Mouse (Mus musculus) kidney, embryonic 14.5 days (tissue): Measurements from ENCODE around the gene Prss46. TPM values are rescaled to one million over a fixed set of nuclear protein-coding genes. Genes with fewer than 3 reads are reported as not detected.

Experiments
- ATAC-seq: fragments of 200-750 bp; cut with Nextera tagmentation; 2 replicates; pipeline ENCODE4 v1.8.0; 2017; ENCODE audit warnings: moderate number of reproducible peaks, mild to moderate bottlenecking, moderate TSS enrichment, moderate library complexity; ENCODE audit not compliant: low FRiP score, low TSS enrichment
- H3K27ac ChIP-seq: fragments of 300-500 bp; sonication (generic); 2 replicates; pipeline ENCODE4 v1.5.1; 2014; ENCODE audit warnings: low read depth, mild to moderate bottlenecking, low read length, moderate library complexity, mixed read lengths
- H3K27me3 ChIP-seq: fragments of 300-500 bp; sonication (generic); 2 replicates; pipeline ENCODE4 v1.6.1; 2014; ENCODE audit warnings: mild to moderate bottlenecking, low read length; ENCODE audit not compliant: control insufficient read depth, insufficient read depth
- H3K36me3 ChIP-seq: fragments of 300-500 bp; sonication (generic); 2 replicates; pipeline ENCODE4 v1.6.1; 2014; ENCODE audit warnings: low read length, mixed read lengths; ENCODE audit not compliant: control insufficient read depth, insufficient read depth
- H3K4me1 ChIP-seq: fragments of 300-500 bp; sonication (generic); 2 replicates; pipeline ENCODE4 v1.6.1; 2014; ENCODE audit warnings: low read length, mixed read lengths; ENCODE audit not compliant: control insufficient read depth, insufficient read depth
- H3K4me2 ChIP-seq: fragments of 300-500 bp; sonication (generic); replicated peaks from 2 replicates; pipeline ENCODE4 v1.6.1; 2014; ENCODE audit warnings: low read depth, mild to moderate bottlenecking, low read length
- H3K4me3 ChIP-seq: fragments of 300-500 bp; sonication (generic); 2 replicates; pipeline ENCODE4 v1.5.1; 2014; ENCODE audit warnings: mild to moderate bottlenecking, low read length
- H3K9ac ChIP-seq: fragments of 300-500 bp; sonication (generic); 2 replicates; pipeline ENCODE4 v1.6.1; 2014; ENCODE audit warnings: low read depth, mild to moderate bottlenecking, low read length, moderate library complexity
- H3K9me3 ChIP-seq: fragments of 300-500 bp; sonication (generic); 2 replicates; pipeline ENCODE4 v1.6.1; 2016; ENCODE audit warnings: low read length; ENCODE audit not compliant: control insufficient read depth
- WGBS: fragments of 180-500 bp; shearing (Covaris S2); extraction: QIAGEN DNeasy Blood & Tissue Kit; methylation state at CpG from one replicate; pipeline ENCODE4 v1.1.7; 2014; 5-methylcytosine and 5-hydroxymethylcytosine counted together
- polyA plus RNA-seq: library from polyadenylated mRNA; unstranded; fragments of >200 nt; fragmentation: Nextera tagmentation; extraction: Ambion mirVana; gene quantifications from 2 replicates; pipeline ENCODE4 v1.2.1, GENCODE M21; 2014

The Prss46 gene
- polyA plus RNA-seq, 1 experiment from 2014 or later = not detected

- Histone ChIP-seq H3K9me3 (no peaks in the 10 kb centered on the region), H3K4me3 (no peak overlapping the region), H3K27ac (no peak overlapping the region), H3K4me1 (peaks cover 11% of the 10 kb centered on the region; the same call in 1 of the 2 replicates), H3K9ac (no peak overlapping the region), H3K36me3 (no peaks in the 10 kb centered on the region), H3K4me2 (no peak overlapping the region), H3K27me3 (no peaks in the 10 kb centered on the region)
- 65% methylated on average over 9 of the region's 9 CpGs for WGBS
- no peak for ATAC-seq
Measured at GRCm38 (mm10) chr9:110887388-110888303, 43.3 kb downstream of the Prss46 start.

DNA sequence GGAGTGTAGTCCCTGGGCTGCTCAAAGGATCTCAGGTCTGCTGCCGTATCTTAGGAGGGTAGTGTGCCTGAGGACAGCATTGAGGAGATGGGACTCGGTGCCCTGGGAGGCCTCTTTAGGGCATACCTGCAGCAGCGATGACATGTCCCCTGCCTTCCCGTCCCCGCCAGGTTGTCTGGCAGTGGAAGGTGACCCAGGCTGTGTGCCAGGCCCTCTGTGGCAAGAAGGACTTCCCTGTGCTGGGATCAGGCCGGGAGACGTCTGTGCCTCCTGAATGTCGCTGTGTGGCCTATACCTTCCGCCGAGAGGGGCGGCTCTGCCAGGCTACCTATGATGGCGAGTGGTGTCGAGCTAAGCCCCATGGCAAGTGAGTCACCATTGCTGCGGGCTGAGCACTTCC lies 44.6 kb downstream of the Prss46 start:
- WGBS = 95% methylated on average over 14 of the region's 14 CpGs
- H3K4me1 ChIP-seq = peaks cover 11% of the 10 kb centered on the region; the same call in 1 of the 2 replicates
- H3K4me2 ChIP-seq = no peak overlapping the region
- H3K27ac ChIP-seq = no peak overlapping the region
- ATAC-seq = no peak
- no peak overlapping the region for H3K9ac ChIP-seq
- H3K27me3 ChIP-seq = no peaks in the 10 kb centered on the region
- no peaks in the 10 kb centered on the region for H3K36me3 ChIP-seq
- H3K4me3 ChIP-seq = no peak overlapping the region
- H3K9me3 ChIP-seq = no peaks in the 10 kb centered on the region

DNA sequence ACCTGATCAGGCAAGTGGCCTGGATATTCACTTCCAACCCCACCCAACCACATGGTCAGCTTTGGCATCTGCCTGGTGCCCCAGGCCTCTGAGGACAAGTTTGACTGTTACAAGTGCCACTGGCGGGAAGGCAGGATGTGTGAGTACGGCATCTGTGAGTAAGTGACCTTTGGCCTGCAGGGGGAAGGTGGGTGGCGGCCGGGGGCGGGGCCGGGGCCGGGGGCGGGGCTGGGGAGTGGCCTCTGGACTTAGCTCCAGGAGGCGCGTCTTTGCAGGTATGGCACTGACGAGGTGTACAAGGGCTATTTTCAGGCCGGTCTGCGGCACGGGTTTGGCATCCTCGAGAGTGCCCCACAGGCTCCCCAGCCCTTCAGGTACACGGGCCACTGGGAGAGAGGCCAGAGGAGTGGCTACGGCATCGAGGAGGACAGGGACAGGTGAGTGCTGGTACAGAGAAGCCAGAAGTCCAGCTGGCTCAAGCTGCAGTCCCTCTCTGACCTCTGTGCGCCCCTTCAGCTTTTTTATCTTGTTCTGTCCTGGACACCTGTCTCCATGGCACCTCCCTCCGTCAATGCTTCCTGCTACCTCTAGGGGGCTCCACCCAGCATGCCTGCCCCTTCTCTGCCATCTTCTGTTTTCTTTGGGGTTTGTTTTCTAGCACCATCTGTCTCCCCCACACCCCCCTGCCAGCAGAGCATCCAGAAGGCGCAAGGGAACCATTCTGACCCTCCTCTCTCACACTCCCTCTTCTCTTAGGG lies 45.9 kb downstream of the Prss46 start:
- ATAC-seq = no peak
- 0 out of 2 replicates have a peak overlapping the region, but pooled peaks have one; percentile 31 for H3K9ac ChIP-seq
- no peaks in the 10 kb centered on the region for H3K9me3 ChIP-seq
- no peak overlapping the region; the same call in 1 of the 2 replicates for H3K4me2 ChIP-seq
- H3K27me3 ChIP-seq = no peaks in the 10 kb centered on the region
- H3K4me3 ChIP-seq = no peak overlapping the region
- peaks cover 11% of the 10 kb centered on the region; the same call in 1 of the 2 replicates for H3K4me1 ChIP-seq
- no peaks in the 10 kb centered on the region for H3K36me3 ChIP-seq
- no peak overlapping the region for H3K27ac ChIP-seq
- WGBS = 12% methylated on average over 20 of the region's 21 CpGs

DNA sequence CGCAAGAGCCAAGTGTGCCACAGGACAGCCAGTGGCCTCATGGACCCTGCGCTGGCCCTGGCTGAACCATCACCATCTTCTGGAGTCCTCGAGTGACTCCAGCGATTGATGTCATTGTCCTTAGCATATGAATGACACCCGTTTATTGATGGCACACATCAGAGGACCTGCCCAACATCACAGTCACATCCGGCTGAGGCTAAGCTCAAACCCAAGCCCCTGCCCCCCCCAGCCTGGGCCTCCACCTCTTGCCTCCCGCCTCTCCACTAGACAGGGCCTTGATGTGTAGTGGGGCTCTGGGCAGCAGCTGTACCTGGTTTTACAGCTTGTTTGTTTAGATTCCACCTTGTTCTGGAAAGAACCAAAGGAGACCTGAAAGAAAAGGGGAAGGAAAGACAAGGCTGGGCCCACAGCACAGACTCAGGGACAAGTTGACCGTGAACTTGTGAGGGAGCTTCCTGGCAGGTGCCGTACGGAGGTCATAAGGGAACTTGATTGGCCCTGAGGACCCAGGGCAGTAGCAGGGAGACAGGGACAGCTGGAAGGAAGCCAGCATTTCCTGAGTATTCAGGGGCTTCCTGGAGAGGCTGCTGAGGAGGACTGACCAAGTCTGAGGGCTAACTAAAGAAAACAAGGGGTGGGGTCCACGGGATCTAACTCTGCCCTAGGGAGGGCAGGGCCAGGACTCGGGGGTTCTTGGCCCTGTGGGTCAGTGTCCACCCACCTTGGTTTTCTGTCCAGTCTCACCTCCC lies 46.9 kb downstream of the Prss46 start:
- WGBS = 72% methylated on average over 12 of the region's 12 CpGs
- ATAC-seq = no peak
- no peak overlapping the region for H3K4me2 ChIP-seq
- no peaks in the 10 kb centered on the region for H3K27me3 ChIP-seq
- H3K9ac ChIP-seq = no peak overlapping the region
- H3K27ac ChIP-seq = no peak overlapping the region
- H3K36me3 ChIP-seq = no peaks in the 10 kb centered on the region
- no peak overlapping the region for H3K4me3 ChIP-seq
- H3K9me3 ChIP-seq = no peaks in the 10 kb centered on the region
- H3K4me1 ChIP-seq = peaks cover 17% of the 10 kb centered on the region

DNA sequence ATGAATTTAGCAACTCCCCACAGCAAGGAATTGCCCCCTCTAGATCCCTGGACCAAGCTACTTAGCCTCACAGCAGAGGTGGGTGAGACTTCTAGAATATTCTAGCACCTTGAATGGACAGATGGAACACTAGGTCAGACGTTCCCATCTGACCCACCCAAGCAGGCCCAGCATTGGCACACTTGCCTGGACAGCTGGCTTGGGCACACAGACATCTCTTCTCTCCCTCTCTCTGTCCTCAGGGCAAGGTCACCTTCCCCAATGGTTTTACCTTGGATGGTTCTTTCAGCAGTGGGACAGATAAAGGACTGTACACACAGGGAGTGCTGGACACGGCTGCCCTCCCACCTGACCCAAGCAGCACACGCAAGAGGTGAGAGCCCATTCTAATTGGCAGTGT lies 48.2 kb downstream of the Prss46 start:
- Histone ChIP-seq H3K4me1 (peaks cover 15% of the 10 kb centered on the region), H3K9ac (no peak overlapping the region), H3K36me3 (no peaks in the 10 kb centered on the region), H3K9me3 (no peaks in the 10 kb centered on the region), H3K4me2 (no peak overlapping the region), H3K4me3 (no peak overlapping the region), H3K27ac (no peak overlapping the region), H3K27me3 (no peaks in the 10 kb centered on the region)
- 87% methylated on average over 3 of the region's 3 CpGs for WGBS
- ATAC-seq = no peak

GRCm38 (mm10) chr9:110893429-110893828 lies 49.1 kb downstream of the Prss46 start:
- 73% methylated on average over 10 of the region's 10 CpGs for WGBS
- H3K4me3 ChIP-seq = no peak overlapping the region
- H3K27ac ChIP-seq = no peak overlapping the region
- peaks cover 15% of the 10 kb centered on the region for H3K4me1 ChIP-seq
- H3K9ac ChIP-seq = no peak overlapping the region
- no peaks in the 10 kb centered on the region for H3K27me3 ChIP-seq
- H3K9me3 ChIP-seq = no peaks in the 10 kb centered on the region
- no peak overlapping the region for H3K4me2 ChIP-seq
- H3K36me3 ChIP-seq = no peaks in the 10 kb centered on the region; the same call in 1 of the 2 replicates
- no peak for ATAC-seq

DNA sequence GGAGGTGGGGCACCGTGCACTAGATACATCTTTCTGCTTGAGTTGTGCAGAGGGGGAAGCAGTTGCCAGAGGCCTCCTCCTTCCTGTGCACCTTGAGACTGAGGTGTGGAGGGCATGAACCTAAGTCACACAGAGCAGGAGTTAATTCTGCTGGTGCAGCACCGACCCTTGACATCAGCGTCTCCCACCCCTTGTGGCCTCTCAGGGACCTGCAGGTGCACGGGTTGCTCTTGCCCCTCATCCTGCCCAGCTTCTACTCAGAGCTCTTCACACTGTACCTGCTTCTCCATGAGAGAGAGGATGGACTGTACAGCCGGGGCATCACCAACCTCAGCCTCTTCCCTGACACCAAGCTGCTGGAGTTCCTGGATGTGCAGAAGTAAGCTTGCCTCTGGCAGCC lies 51.2 kb downstream of the Prss46 start:
- no peaks in the 10 kb centered on the region for H3K9me3 ChIP-seq
- peak; percentile 40 for ATAC-seq
- H3K27me3 ChIP-seq = no peaks in the 10 kb centered on the region
- no peak overlapping the region for H3K4me3 ChIP-seq
- no peak overlapping the region for H3K9ac ChIP-seq
- H3K4me2 ChIP-seq = 0 out of 2 replicates have a peak overlapping the region, but pooled peaks have one; percentile 25
- peaks cover 7% of the 10 kb centered on the region; the same call in 1 of the 2 replicates for H3K4me1 ChIP-seq
- no peak overlapping the region for H3K27ac ChIP-seq
- WGBS = 38% methylated on average over 5 of the region's 5 CpGs
- no peaks in the 10 kb centered on the region; the same call in 1 of the 2 replicates for H3K36me3 ChIP-seq

DNA sequence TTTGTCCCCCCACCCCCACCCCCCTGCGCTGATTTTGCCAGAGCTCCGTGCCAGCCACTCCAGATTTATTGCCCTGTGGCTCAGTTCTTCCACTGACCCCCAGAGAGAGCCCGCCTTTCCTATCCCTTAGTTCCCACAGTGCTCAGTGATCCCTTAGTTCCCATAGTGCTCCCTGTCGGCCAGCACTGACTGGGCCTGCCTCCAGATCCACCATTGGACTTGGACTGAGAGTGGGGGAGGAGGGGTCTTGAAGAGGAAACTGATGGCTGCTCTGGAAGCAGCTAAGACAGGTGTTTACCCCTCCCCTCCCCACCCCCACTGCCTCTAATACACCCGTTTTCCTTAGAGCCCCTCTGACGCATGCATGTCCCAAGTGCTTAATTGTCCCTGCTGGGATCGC lies 51.7 kb downstream of the Prss46 start:
- no peaks in the 10 kb centered on the region for H3K27me3 ChIP-seq
- peak overlapping the region; percentile 11; the same call in 1 of the 2 replicates for H3K27ac ChIP-seq
- ATAC-seq = peak; percentile 44
- peaks cover 7% of the 10 kb centered on the region; the same call in 1 of the 2 replicates for H3K4me1 ChIP-seq
- 11% methylated on average over 7 of the region's 7 CpGs for WGBS
- H3K4me2 ChIP-seq = peak overlapping the region; percentile 25
- no peaks in the 10 kb centered on the region; the same call in 1 of the 2 replicates for H3K36me3 ChIP-seq
- H3K4me3 ChIP-seq = peak overlapping the region; percentile 10; the same call in 1 of the 2 replicates
- H3K9ac ChIP-seq = no peak overlapping the region
- H3K9me3 ChIP-seq = no peaks in the 10 kb centered on the region
